Mouse (Mus musculus) bone marrow, adult 2 months (tissue): Measurements from ENCODE around the gene Tmem115. TPM values are rescaled to one million over a fixed set of nuclear protein-coding genes. Genes with fewer than 3 reads are reported as not detected.

Experiments used
- H3K27ac ChIP-seq: fragments of 200-500 bp; 2 replicates; pipeline ENCODE4 v1.5.1; 2012; ENCODE audit warnings: low read depth, mild to moderate bottlenecking, control low read depth, inconsistent platforms, low read length; ENCODE audit not compliant: control insufficient read depth, poor library complexity, insufficient read depth
- H3K4me1 ChIP-seq: fragments of 200-500 bp; 2 replicates; pipeline ENCODE4 v1.6.1; 2011; ENCODE audit warnings: low read length; ENCODE audit not compliant: control insufficient read depth, insufficient read depth
- H3K4me3 ChIP-seq: fragments of 200-500 bp; replicated peaks from 2 replicates; pipeline ENCODE3; 2011; ENCODE audit warnings: mild to moderate bottlenecking, low read depth, low read length, control low read depth; ENCODE audit not compliant: control insufficient read depth
- CTCF ChIP-seq: fragments of 200-500 bp; IDR thresholded peaks from 2 replicates; pipeline ENCODE4 v1.5.1; 2011; ENCODE audit warnings: low read length, control low read depth; ENCODE audit not compliant: control insufficient read depth, insufficient read depth
- POLR2A ChIP-seq: fragments of 200-500 bp; IDR thresholded peaks from 2 replicates; pipeline ENCODE4 v1.6.1; 2011; ENCODE audit warnings: low read depth, mild to moderate bottlenecking, control low read depth, low read length, borderline replicate concordance; ENCODE audit not compliant: control insufficient read depth
- WGBS: fragments of 180-500 bp; shearing (Covaris S2); methylation state at CpG from one replicate; pipeline ENCODE4 v1.1.7; 2018; 5-methylcytosine and 5-hydroxymethylcytosine counted together
- polyA plus RNA-seq: library from polyadenylated mRNA; stranded (reverse); fragments of >200 nt; gene quantifications from 2 replicates; pipeline ENCODE4 v1.2.4, GENCODE M21; 2011; ENCODE audit warnings: low replicate concordance; ENCODE audit not compliant: missing spikeins, insufficient read depth, insufficient read length

The Tmem115 gene
- polyA plus RNA-seq, 1 experiment = 6.6 TPM

DNA sequence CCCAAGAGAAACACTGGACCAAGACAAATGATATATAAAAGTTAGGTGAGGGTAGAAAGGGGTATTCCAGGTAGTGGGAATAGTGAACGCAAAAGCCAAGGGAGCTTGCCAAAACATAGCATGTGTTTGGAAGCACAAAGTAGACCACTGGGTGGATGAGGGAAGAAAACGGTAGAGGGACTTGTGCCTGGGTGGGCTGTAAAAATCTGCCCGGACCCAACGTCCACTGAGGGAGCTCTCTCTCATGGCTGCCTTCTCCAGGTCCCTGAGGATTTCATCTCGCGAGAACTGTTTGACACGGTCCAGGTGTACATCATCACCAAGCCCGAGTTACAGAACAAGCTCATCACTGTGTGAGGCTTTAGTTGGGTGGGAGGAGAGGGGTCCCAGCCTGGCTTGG, 9.0 kb downstream of the Tmem115 start:
- TF ChIP-seq CTCF (no peak), POLR2A (no peak)
- H3K27ac ChIP-seq = no peak overlapping the region
- peaks cover 3% of the 10 kb centered on the region; the same call in 1 of the 2 replicates for H3K4me1 ChIP-seq
- 64% methylated on average over 8 of the region's 8 CpGs for WGBS
- no peak overlapping the region for H3K4me3 ChIP-seq

- H3K4me1 ChIP-seq = peaks cover 3% of the 10 kb centered on the region; the same call in 1 of the 2 replicates
- 88% methylated on average over 11 of the region's 11 CpGs for WGBS
- no peak overlapping the region for H3K27ac ChIP-seq
- no peak for TF ChIP-seq POLR2A
- TF ChIP-seq CTCF = no peak
- H3K4me3 ChIP-seq = no peak overlapping the region
These were observed 9.6 kb downstream of the Tmem115 start for GRCm38 (mm10) chr9:107543299-107543698.

DNA sequence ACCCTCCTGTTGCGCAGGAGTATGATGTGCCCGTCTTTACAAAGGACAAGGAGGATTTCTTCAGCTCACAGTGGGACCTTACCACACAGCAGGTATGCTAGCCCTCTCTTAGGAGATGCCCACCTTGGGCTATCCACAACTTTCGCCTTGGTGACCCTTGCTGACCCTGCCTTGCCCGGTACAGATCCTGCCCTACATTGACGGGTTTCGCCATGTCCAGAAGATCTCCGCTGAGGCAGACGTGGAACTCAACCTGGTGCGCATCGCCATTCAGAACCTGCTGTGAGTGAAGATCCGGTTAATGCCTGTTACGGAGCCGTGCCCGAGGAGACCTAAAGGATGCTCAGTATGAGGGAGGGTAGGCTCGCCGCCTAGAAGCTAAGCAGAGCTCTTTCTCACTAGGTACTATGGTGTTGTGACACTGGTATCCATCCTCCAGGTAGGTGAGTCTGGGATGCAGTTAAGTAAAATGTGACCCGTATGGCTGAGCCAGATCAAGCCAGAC, 10.5 kb downstream of the Tmem115 start:
- WGBS = 96% methylated on average over 17 of the region's 17 CpGs

GRCm38 (mm10) chr9:107544729-107545128, 11.0 kb downstream of the Tmem115 start:
- Histone ChIP-seq H3K4me1 (peaks cover 3% of the 10 kb centered on the region; the same call in 1 of the 2 replicates), H3K4me3 (no peak overlapping the region), H3K27ac (no peak overlapping the region)
- TF ChIP-seq CTCF = no peak
- no peak for TF ChIP-seq POLR2A
- WGBS = 91% methylated on average over 12 of the region's 12 CpGs

More for the DNA sequence above, 10.5 kb downstream of the Tmem115 start:
- Histone ChIP-seq H3K4me3 (no peak overlapping the region), H3K27ac (no peak overlapping the region), H3K4me1 (peaks cover 3% of the 10 kb centered on the region; the same call in 1 of the 2 replicates)
- no peak for TF ChIP-seq POLR2A
- TF ChIP-seq CTCF = no peak

- H3K4me1 ChIP-seq = peaks cover 3% of the 10 kb centered on the region; the same call in 1 of the 2 replicates
- no peak overlapping the region for H3K4me3 ChIP-seq
- WGBS = 83% methylated on average over 10 of the region's 10 CpGs
- no peak for TF ChIP-seq POLR2A
- 0 out of 2 replicates have a peak, but pooled peaks have one; percentile 9 for TF ChIP-seq CTCF
- H3K27ac ChIP-seq = no peak overlapping the region
These were observed 11.5 kb downstream of the Tmem115 start for GRCm38 (mm10) chr9:107545199-107545598.

DNA sequence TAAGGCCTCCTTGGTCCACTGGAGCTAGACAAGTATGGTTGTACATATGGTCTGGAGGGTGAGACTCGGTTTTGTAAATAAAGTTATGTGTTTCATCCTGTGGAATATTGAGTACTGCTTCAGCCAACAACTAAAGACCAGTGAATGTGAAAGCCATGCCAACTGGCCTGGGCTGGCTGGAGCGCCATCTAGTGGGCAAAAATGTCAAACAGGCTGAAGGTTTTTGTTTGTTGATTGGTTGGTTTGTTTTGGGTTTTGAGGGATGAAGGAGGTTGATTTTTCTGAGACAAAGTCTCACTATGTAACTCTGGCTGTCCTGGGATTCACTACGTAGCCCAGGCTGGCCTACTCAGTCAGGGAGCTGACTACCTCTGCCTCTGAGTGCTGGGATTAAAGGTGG, 11.9 kb downstream of the Tmem115 start:
- 19% methylated on average over 3 of the region's 3 CpGs for WGBS
- no peak overlapping the region for H3K27ac ChIP-seq
- peak; percentile 92 for TF ChIP-seq CTCF
- no peak for TF ChIP-seq POLR2A
- H3K4me3 ChIP-seq = no peak overlapping the region
- peaks cover 4% of the 10 kb centered on the region; the same call in 1 of the 2 replicates for H3K4me1 ChIP-seq

GRCm38 (mm10) chr9:107547026-107547425, 13.3 kb downstream of the Tmem115 start, which contains the start of gene Zmynd10:
Gene Zmynd10, plus strand, starts transcription at chr9:107547298.
- TF ChIP-seq POLR2A = no peak
- TF ChIP-seq CTCF = no peak
- Histone ChIP-seq H3K27ac (peak within 1 kb of the TSS; percentile 12; the same call in 1 of the 2 replicates), H3K4me1 (peaks cover 13% of the 10 kb centered on the region; the same call in 1 of the 2 replicates), H3K4me3 (peak within 1 kb of the TSS; percentile 33)
- 2% methylated on average over 20 of the region's 20 CpGs for WGBS

DNA sequence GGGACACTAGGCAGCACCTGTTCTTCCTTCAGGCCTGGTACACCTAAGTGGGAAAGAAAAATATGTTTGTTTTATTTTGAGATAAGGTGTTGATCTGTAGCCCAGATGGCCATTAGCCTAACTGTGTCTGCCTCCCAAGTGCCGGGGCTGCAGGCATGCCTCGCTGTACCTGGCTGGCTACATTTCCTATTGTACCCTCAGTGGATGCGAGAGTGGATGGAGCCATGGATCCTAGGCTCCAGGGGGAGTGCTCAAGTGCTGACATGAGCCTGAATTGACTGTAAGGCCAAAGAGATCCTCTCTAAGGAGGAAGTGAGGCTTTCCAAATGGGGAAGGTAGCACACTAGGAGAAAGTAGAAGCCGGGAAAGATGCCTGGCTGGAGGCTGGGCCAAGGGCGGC, 14.2 kb downstream of the Tmem115 start:
- Histone ChIP-seq H3K4me3 (no peak overlapping the region), H3K27ac (no peak overlapping the region), H3K4me1 (peaks cover 13% of the 10 kb centered on the region; the same call in 1 of the 2 replicates)
- TF ChIP-seq POLR2A (no peak), CTCF (no peak)
- WGBS = 69% methylated on average over 5 of the region's 5 CpGs

GRCm38 (mm10) chr9:107548820-107549219, 15.1 kb downstream of the Tmem115 start:
- H3K27ac ChIP-seq = no peak overlapping the region
- WGBS = 89% methylated on average over 10 of the region's 10 CpGs
- H3K4me3 ChIP-seq = no peak overlapping the region
- H3K4me1 ChIP-seq = peaks cover 13% of the 10 kb centered on the region; the same call in 1 of the 2 replicates
- TF ChIP-seq CTCF = no peak
- no peak for TF ChIP-seq POLR2A
